ENCODE assay signal across 22 mouse cellular contexts in the genomic region with DNA sequence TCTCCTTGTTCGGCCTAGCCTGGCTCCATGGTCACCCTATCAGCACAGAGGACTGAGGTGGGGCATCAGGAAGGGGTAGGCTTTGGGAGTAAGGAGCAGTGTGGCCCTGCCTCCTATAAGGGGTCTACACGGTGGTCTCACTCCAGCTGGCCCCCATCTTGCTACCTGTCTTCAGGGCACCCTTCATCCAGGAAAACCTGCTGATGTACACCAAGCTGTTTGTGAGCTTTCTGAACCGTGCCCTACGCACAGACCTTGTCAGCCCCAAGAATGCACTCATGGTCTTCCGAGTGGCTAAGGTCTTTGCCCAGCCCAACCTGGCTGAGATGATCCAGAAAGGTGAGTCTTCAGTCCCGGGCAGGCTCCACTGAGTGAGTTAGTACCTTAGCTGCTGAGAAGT. TPM values are rescaled to one million over a fixed set of nuclear protein-coding genes. Genes with fewer than 3 reads are reported as not detected.
DNase-seq lines count a peak whose midpoint lies in the region; ATAC-seq and TF ChIP-seq lines count a peak whose summit lies in the region.
"Had no signal": no experiment of that assay in that cellular context is flagged by ENCODE, and none has a peak within 500 bp of the region (broad histone marks: within the 10 kb centered on the region; RNA-seq: fewer than 3 reads in every experiment).

No protein-coding gene starts in this region.

- no peak overlapping the region for H3K4me3 ChIP-seq in cerebellum, adult 2 months (replicated peaks; ENCODE audit: insufficient read depth, low read depth, low read length)
- H3K4me3 ChIP-seq in liver, embryonic 15.5 days (replicated peaks) = no peak overlapping the region
- no peak overlapping the region for H3K4me3 ChIP-seq in liver, postnatal 0 days (ENCODE audit: low read depth, low read length)
- H3K4me3 ChIP-seq: embryonic facial prominence, embryonic 10.5 days; embryonic facial prominence, embryonic 12.5 days; forebrain, embryonic 13.5 days; forebrain, embryonic 15.5 days had no signal

- no peaks in the 10 kb centered on the region for H3K9me3 ChIP-seq in liver, embryonic 15.5 days (replicated peaks)
- H3K9me3 ChIP-seq in liver, postnatal 0 days (ENCODE audit: low read length) = no peaks in the 10 kb centered on the region
- H3K9me3 ChIP-seq: embryonic facial prominence, embryonic 10.5 days; embryonic facial prominence, embryonic 12.5 days; forebrain, embryonic 13.5 days; forebrain, embryonic 15.5 days; G1E had no signal

- no peak for TF ChIP-seq CTCF in cerebellum, adult 2 months (IDR thresholded peaks at IDR 0.05; ENCODE audit: borderline replicate concordance, insufficient read depth, low read depth, low read length)
- no peak for TF ChIP-seq CTCF in liver, postnatal 0 days (IDR thresholded peaks at IDR 0.05; ENCODE audit: low read depth)

- H3K4me1 ChIP-seq in cerebellum, adult 2 months (ENCODE audit: control insufficient read depth, insufficient read depth, low read length) = peaks cover 34% of the 10 kb centered on the region
- peaks cover 49% of the 10 kb centered on the region for H3K4me1 ChIP-seq in liver, embryonic 15.5 days (replicated peaks)
- peaks cover 25% of the 10 kb centered on the region for H3K4me1 ChIP-seq in liver, postnatal 0 days (ENCODE audit: insufficient read depth)
- H3K4me1 ChIP-seq: embryonic facial prominence, embryonic 10.5 days; embryonic facial prominence, embryonic 12.5 days; forebrain, embryonic 13.5 days; forebrain, embryonic 15.5 days had no signal

- peak; percentile 13 for DNase-seq in cerebellum, adult 11 months
- no peak for DNase-seq in cerebellum, postnatal 10 days
- DNase-seq in cerebellum, adult 2 months = no peak
- no peak for DNase-seq in cerebellum, postnatal 36 days
- peak; percentile 34 for DNase-seq in cerebellum, adult 9-11 months
- DNase-seq in cerebellum, postnatal 4 days (ENCODE audit: low spot score in 2 of 2) = no peak
- no peak for DNase-seq in liver, postnatal 0 days
- DNase-seq: adrenal gland, adult 8-10 months; adrenal gland, postnatal 14 days; adrenal gland, postnatal 36 days; B cell, adult 2 months; forebrain, postnatal 0 days had no signal

- peaks cover 64% of the 10 kb centered on the region for H3K36me3 ChIP-seq in liver, embryonic 15.5 days (replicated peaks)
- H3K36me3 ChIP-seq in liver, postnatal 0 days (replicated peaks; ENCODE audit: insufficient read depth, low read length) = peaks cover 47% of the 10 kb centered on the region

- no peaks in the 10 kb centered on the region for H3K27me3 ChIP-seq in cerebellum, adult 2 months (ENCODE audit: control insufficient read depth, insufficient read depth, low read length)
- no peaks in the 10 kb centered on the region for H3K27me3 ChIP-seq in liver, embryonic 15.5 days
- no peaks in the 10 kb centered on the region for H3K27me3 ChIP-seq in liver, postnatal 0 days (ENCODE audit: insufficient read depth, low read length)
- H3K27me3 ChIP-seq: CH12.LX; embryonic facial prominence, embryonic 12.5 days; forebrain, embryonic 13.5 days; forebrain, embryonic 15.5 days; Patski had no signal

- H3K27ac ChIP-seq in cerebellum, adult 2 months (ENCODE audit: insufficient read depth, low read length) = 0 out of 2 replicates have a peak overlapping the region, but pooled peaks have one; percentile 4
- H3K27ac ChIP-seq in liver, embryonic 15.5 days (replicated peaks) = 0 out of 2 replicates have a peak overlapping the region, but pooled peaks have one; percentile 95
- no peak overlapping the region for H3K27ac ChIP-seq in liver, postnatal 0 days (ENCODE audit: low read depth)
- H3K27ac ChIP-seq: embryonic facial prominence, embryonic 10.5 days; embryonic facial prominence, embryonic 12.5 days; forebrain, embryonic 13.5 days; forebrain, embryonic 15.5 days had no signal

- no peak for TF ChIP-seq POLR2A in cerebellum, adult 2 months (IDR thresholded peaks at IDR 0.05; ENCODE audit: borderline replicate concordance, insufficient read depth, low read length)

- no peak overlapping the region for H3K9ac ChIP-seq in liver, embryonic 15.5 days
- no peak overlapping the region for H3K9ac ChIP-seq in liver, postnatal 0 days (replicated peaks)
- H3K9ac ChIP-seq: embryonic facial prominence, embryonic 12.5 days; forebrain, embryonic 13.5 days; forebrain, embryonic 15.5 days; forebrain, postnatal 0 days had no signal

- H3K4me2 ChIP-seq in liver, embryonic 15.5 days = no peak overlapping the region
- H3K4me2 ChIP-seq in liver, postnatal 0 days (ENCODE audit: low read depth, low read length) = no peak overlapping the region
- H3K4me2 ChIP-seq: embryonic facial prominence, embryonic 12.5 days; forebrain, embryonic 13.5 days; forebrain, embryonic 15.5 days had no signal

- TF ChIP-seq EP300 in liver, postnatal 0 days (IDR thresholded peaks at IDR 0.05; ENCODE audit: low read depth) = no peak

- ATAC-seq in liver, embryonic 15.5 days (ENCODE audit: insufficient read depth) = no peak
- ATAC-seq in liver, postnatal 0 days = no peak
- ATAC-seq: activated CD4-positive, CD25-positive, alpha-beta regulatory T cell, adult 4 months; CD4-positive, CD25-positive, alpha-beta regulatory T cell, adult 4 months; forebrain, embryonic 13.5 days; forebrain, embryonic 15.5 days; forebrain, postnatal 0 days; Patski had no signal

- 97% methylated on average over 6 of the region's 6 CpGs for WGBS in cerebellum, adult 2 months
- WGBS in liver, embryonic 15.5 days (ENCODE audit: insufficient replicate concordance) = 88% methylated on average over 6 of the region's 6 CpGs
- WGBS in liver, postnatal 0 days (ENCODE audit: insufficient replicate concordance) = 87% methylated on average over 6 of the region's 6 CpGs

RNA-seq across cellular contexts. Expression of gene Ccdc74a, which starts 6.3 kb away (rescaled TPM):
- 112 and 123 TPM in 2 replicates for polyA plus RNA-seq in cerebellum, adult 2 months (2012; rRNA removed)
- polyA plus RNA-seq in liver, embryonic 15.5 days (2015; fragmentation: Nextera tagmentation; extraction: Ambion mirVana) = 2.0 and 2.5 TPM in 2 replicates
- 3.3 and 3.5 TPM in 2 replicates for polyA plus RNA-seq in liver, postnatal 0 days (2015; fragmentation: Nextera tagmentation; extraction: Ambion mirVana)

RNA-seq across cellular contexts. Expression of gene Smpd4, which starts 20.8 kb away (rescaled TPM):
- 113 and 125 TPM in 2 replicates for polyA plus RNA-seq in cerebellum, adult 2 months (2012; rRNA removed)
- polyA plus RNA-seq in liver, embryonic 15.5 days (2015; fragmentation: Nextera tagmentation; extraction: Ambion mirVana) = 14.0 and 14.3 TPM in 2 replicates
- 6.4 and 7.3 TPM in 2 replicates for polyA plus RNA-seq in liver, postnatal 0 days (2015; fragmentation: Nextera tagmentation; extraction: Ambion mirVana)

RNA-seq across cellular contexts. Expression of gene Slc7a4, which starts 56.9 kb away (rescaled TPM):
- 40.8 and 46.2 TPM in 2 replicates for polyA plus RNA-seq in cerebellum, adult 2 months (2012; rRNA removed)
- 1.9 and 2.4 TPM in 2 replicates for polyA plus RNA-seq in liver, embryonic 15.5 days (2015; fragmentation: Nextera tagmentation; extraction: Ambion mirVana)
- 3.3 and 3.7 TPM in 2 replicates for polyA plus RNA-seq in liver, postnatal 0 days (2015; fragmentation: Nextera tagmentation; extraction: Ambion mirVana)
- polyA plus RNA-seq: G1E had no signal

Comparison
In these comparisons a context has a peak if more than half of its experiments do, and no peak if none do; other contexts are left out.
1. DNase-seq: peak in cerebellum, adult 11 months (single experiment) and cerebellum, adult 9-11 months (single experiment); none in cerebellum, postnatal 10 days (0 of 2), cerebellum, adult 2 months (0 of 2), cerebellum, postnatal 36 days (0 of 2), cerebellum, postnatal 4 days (0 of 2) and liver, postnatal 0 days (single experiment).
2. RNA of gene Ccdc74a, which starts 6.3 kb away (polyA plus RNA-seq): 112 to 123 TPM in cerebellum, adult 2 months; 3.3 to 3.5 TPM in liver, postnatal 0 days and 2.0 to 2.5 TPM in liver, embryonic 15.5 days; every median in the first group is over 10 times any median in the second.